Mouse (Mus musculus): Measurements from ENCODE around the gene Bglap.
A peak's percentile ranks its signal among the peaks of the same experiment; 100 is the strongest.

Bglap gene

GRCm38 (mm10) chr3:88384364-88384763 lies at the start of gene Bglap:
Gene Bglap, minus strand, starts transcription at chr3:88384464.
- DNase-seq (ENCODE audit: low read depth), result no peak

DNA sequence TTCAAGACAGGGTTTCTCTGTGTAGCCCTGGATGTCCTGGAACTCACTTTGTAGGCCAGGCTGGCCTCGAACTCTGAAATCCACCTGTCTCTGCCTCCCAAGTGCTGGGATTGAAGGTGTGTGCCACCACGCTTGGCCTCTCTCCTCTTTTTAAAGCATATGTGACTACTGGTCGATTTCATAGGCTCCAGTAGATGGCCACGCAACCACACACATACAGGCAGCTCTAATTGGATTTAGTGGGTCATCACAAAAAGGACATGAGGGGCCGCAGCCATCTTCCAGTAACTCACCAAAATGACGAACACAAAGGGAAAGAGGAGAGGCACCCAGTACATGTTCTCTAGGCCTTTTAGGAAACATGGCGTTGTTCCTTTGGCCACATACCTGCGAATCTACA lies 44.4 kb upstream of the Bglap start:
- DNase-seq (ENCODE audit: low read depth), result peak; percentile 52

GRCm38 (mm10) chr3:88427342-88427905 lies 43.2 kb upstream of the Bglap start:
- DNase-seq (ENCODE audit: low read depth), result peak; percentile 74

DNA sequence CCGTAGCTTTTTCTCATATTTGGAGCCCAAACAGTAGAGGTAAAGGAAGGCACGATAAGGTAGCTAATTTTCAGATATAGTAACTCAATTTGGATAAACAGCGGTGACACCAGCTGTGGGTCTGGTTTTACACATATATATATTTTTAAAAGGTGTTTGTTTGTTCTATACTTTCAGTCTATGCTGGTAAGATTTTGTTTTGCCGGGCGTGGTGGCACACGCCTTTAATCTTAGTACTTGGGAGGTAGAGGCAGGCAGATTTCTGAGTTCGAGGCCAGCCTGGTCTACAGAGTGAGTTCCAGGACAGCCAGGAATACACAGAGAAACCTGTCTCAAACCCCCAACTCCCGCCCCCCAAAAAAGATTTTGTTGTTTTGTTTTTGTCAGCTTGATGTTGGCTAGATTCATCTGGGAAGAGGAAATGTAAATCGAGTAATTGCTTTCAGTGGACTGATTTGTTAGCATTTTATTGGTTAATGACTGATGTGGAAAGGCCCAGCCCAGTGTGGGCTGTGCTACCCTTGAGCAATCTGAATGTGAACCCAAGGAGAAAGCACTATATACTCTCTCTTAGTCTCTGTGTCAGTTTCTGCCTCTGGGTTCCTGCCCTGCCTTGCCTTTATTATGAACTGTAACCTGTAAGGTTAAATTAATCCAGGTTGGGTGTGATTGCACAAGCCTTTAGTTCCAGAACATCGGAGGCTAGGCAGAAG lies 41.6 kb upstream of the Bglap start:
- no peak for DNase-seq (ENCODE audit: low read depth)

DNA sequence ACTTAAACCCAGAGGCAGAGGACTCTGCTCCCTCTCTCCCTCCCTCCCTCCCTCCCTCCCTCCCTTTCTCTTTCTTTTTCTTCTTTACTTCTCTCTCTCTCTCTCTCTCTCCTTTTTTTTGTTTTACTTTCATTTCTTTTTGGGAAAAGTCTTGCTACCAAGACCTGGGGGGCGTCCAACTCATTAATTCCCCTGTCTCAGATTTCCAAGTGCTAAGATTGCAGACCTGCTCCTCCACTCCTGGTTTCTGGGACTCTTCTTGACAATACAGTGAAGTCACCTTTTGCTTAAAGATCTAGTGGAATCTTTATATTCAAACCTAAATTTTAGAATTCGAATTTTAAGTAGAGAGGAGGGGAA lies 41.0 kb upstream of the Bglap start:
- no peak for DNase-seq (ENCODE audit: low read depth)

DNA sequence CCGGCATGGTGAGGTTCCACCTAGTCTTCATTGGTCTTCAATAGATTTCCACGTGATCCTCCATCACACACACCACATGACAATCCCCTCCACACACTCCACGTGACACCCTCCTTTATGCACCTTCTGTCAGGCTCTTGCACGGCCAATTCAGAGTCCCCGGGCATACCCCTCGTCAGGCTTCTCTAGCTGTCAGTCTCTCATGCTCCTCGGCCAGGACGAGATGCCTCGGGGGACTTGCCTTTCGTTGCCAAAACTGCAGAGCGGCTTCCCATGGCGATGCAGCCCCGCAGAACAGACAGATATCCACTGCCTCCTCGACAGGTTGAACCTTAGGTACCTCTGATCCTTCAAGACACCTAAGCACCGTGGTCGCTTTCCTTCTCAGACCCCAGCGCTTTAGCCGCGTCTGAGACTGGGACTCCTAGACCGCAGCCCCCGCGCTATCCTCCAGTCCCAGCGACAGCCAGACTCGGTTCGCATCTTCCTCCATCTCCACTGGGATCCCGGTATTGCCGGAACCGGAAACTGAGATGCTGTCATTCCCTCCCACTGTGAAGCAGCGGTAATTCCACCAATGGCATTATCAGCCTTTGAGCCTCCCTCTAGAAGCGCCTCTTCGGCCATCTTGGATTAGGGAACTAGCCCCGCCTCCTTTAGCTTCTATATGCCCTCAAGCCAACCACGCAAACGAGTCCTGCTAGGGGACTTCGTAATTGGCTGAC lies 40.5 kb upstream of the Bglap start, which contains the start of gene Slc25a44:
Gene Slc25a44, minus strand, starts transcription at position 535 of the 725 bp plus-strand sequence.
- peak; percentile 99 for DNase-seq (ENCODE audit: low read depth)

DNA sequence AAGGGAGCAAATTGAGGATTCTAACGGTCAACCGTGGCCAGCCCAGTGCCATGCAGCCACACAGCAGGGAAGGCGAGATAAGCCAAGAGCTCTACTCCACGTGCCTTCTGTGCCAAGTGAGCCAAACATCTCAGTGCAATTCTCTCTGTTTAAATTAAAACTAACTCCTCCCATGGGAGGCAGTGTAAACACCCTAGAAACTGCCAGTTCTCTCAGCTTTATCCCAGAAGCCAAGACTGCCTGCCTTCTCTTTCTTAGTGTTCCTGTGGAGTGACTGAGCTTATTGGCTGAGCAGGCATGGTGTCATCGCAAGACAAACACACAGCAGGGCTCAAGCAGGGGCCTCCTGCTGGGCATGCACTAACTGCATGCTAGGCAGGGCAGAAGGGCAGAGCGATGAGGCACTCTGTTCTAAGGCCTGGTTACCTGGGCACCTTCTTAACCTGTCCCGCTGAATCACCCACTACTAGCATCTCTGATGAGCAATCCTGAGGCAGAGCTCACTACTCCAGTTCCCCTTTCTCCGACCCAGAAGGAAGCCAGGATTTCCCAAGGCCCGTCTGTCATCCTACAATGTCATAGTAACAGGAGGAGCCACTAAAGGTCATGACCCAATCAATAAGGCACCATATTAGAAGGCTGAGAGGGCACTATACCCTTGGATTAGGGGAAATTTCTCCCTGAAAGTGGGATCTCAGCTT lies 37.9 kb upstream of the Bglap start:
- DNase-seq (ENCODE audit: low read depth), result peak; percentile 52

DNA sequence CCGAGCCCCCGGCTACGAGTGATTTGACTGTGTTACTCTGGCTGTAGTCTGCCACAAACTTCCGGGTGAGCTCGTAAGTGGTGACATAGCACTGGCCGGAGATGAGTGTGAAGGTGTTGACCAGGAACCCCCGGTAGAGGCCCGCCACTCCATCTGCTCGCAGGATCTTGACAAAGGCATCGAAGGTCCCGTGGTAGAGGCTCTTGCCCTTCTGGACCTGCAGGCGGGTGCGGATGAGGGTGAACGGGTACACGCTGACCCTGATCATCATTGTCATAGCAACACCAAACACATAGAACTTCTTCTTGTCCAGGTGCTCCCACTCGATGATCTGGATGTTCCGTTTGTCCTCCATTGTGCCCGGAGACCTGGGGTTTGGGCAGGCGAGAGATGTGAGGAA lies 36.5 kb upstream of the Bglap start:
- no peak for DNase-seq (ENCODE audit: low read depth)

GRCm38 (mm10) chr3:88418016-88418415 lies 33.8 kb upstream of the Bglap start:
- DNase-seq (ENCODE audit: low read depth), result no peak

DNA sequence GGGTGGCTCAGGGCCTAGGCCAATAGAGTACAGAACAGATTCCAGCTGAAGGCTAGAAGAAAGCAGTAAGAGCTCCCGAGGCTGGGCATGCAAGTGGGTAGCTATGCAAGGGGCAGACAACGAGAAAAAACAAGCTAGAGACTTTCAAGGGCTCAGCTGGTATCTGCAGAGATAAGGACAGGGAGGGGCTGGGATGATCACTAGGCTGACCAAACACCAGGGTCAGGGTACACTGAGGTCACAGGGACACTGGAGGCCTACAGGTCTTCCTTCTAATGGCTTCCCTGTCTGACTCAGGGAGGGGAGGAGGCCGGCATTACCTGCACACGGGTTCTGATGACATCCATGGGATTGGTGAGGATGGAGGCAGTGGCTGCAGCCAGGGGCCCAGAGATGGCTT lies 31.4 kb upstream of the Bglap start:
- DNase-seq (ENCODE audit: low read depth), result no peak

DNA sequence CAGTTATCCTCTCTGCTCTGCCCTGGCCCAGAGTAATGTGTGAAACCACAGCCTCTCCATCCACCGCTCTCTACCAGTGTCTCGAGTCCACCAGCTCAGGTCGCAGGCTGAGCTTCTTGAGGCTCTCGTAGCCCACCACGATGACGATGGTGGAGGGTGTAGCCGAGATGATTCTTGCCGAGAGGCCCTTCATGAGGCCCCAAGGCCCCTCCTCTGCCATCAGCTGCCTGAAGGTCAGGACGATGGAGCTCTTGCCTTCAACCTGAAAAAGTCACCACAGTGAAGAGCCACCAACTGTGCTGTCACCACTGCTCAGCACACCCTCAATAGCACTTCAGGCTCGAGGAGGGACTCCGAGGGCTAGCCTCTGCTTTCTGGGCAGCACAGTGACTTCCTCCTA lies 28.4 kb upstream of the Bglap start:
- DNase-seq (ENCODE audit: low read depth), result no peak

- DNase-seq (ENCODE audit: low read depth), result no peak
These were observed 27.4 kb upstream of the Bglap start for GRCm38 (mm10) chr3:88411681-88412080.

GRCm38 (mm10) chr3:88410645-88411031 lies 26.4 kb upstream of the Bglap start:
- DNase-seq (ENCODE audit: low read depth), result no peak

DNA sequence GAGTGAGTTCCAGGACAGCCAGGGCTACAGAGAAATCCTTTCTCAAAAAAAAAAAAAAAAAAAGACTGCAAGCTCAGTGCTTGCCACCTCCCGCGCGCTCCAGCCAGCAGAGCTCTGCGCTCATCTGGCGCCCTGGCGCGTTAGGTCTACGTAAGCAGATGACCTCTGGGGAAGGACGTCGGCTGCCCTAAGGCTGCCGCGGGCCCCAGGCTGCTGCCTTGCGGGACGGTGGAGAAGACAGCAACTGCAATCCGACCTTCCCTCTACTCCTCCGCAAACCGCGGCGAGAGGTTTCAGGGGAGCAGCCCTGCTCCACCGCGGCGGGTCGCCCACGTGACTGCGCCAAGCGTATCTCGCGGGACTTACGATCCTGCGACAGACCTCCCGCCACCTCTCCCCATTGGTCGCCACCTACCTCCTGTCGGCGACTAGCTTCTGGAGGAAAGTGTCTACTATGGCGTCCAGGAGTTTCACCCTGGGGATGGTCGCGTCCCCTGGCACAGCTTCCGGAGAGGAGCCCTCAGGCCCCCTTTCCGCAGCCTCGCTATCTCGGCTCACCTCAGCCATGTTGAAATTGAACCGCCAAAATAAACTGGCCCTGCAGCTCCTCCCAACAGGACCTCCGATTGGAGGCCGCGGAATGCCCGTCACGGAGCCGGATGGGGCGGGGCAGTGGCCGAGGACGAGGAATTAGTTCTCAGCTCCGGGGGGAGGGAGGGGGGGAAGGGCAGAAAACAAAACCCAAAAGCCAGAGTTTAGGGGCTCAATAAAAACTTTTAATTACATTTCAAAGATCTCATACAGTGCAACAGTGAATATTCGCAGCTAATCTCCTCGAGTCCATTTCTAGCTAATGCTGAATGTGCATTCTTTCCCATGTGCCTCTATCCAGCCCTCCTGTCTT lies 25.7 kb upstream of the Bglap start, which contains the start of gene Pmf1:
Gene Pmf1, minus strand, starts transcription at position 591 of the 904 bp plus-strand sequence.
- peak; percentile 97 for DNase-seq (ENCODE audit: low read depth)

- peak; percentile 19 for DNase-seq (ENCODE audit: low read depth)
These were observed 24.7 kb upstream of the Bglap start for GRCm38 (mm10) chr3:88408953-88409352.

GRCm38 (mm10) chr3:88407529-88407928 lies 23.3 kb upstream of the Bglap start:
- DNase-seq (ENCODE audit: low read depth), result no peak

DNA sequence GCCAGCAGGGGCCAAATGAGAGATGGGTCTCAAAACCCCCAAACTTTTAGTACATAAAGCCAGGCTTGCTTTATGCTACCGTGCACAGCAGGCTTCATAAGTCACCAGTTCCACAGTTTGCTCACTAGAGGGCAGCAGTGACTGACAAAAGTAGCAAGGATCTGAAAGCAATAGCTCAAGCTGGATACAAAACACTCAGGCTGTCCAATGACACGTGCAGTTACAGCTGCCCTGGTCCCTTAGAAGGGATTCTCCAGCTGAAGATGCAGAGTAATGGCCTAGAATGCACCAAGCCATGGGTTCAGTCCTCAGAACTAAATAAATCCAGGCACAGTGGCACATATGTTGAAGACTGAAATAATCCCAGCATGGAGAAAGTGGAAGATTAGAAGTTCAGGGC lies 22.8 kb upstream of the Bglap start:
- DNase-seq (ENCODE audit: low read depth), result peak; percentile 93

GRCm38 (mm10) chr3:88403522-88404230 lies 19.4 kb upstream of the Bglap start:
- no peak for DNase-seq (ENCODE audit: low read depth)

DNA sequence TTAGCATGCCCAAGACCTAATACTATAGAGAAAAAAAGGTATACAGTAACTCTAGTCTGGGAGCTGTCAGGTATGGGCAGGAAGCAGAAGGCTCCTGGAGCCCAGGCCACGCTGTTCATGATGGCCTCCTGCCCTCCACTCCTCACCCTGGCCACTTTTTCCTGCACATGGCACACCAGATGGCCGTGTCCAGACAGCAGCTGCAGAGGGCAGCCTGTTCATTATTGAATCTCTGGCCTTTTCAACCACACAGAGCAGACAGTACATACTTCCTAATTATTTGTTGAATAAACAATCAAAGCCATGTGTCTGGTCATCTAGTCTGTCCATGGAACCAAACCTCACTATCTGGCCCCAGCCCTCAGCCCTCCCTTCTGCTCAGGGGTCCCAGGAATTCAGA lies 14.4 kb upstream of the Bglap start:
- DNase-seq (ENCODE audit: low read depth), result no peak

- DNase-seq (ENCODE audit: low read depth), result no peak
These were observed 11.5 kb upstream of the Bglap start for GRCm38 (mm10) chr3:88395742-88396141.

DNA sequence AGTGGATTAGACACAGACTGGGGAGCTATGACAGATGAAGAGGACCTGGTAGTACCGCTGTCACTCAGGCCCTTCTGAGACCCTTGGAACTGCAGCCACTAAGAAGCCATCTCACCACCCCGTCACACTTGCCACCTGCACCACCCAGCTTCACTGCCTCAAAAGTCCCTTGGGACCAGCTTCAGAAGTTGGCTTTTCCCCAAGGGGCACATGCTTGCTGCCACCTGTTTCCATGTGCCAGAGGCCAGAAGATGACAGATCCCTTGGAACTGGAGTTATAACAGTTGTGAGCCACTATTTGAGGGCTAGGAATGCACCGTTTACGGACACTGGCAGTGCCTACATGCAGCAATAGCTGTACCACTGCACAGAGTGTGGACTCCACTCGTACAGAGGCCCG lies 11.0 kb upstream of the Bglap start:
- DNase-seq (ENCODE audit: low read depth), result no peak

All from 416B (cell line).